Mouse (Mus musculus): ENCODE data around the gene Abcb8. TPM values are rescaled to one million over a fixed set of nuclear protein-coding genes. Genes with fewer than 3 reads are reported as not detected.
"Not testable (repeated sequence)": the region's sequence is repeated elsewhere in the genome, so short reads cannot be mapped to it uniquely, and the experiment has no call there.

Gene Abcb8
- polyA plus RNA-seq, 1 experiment from 2014 or later = 39.9 TPM

DNA sequence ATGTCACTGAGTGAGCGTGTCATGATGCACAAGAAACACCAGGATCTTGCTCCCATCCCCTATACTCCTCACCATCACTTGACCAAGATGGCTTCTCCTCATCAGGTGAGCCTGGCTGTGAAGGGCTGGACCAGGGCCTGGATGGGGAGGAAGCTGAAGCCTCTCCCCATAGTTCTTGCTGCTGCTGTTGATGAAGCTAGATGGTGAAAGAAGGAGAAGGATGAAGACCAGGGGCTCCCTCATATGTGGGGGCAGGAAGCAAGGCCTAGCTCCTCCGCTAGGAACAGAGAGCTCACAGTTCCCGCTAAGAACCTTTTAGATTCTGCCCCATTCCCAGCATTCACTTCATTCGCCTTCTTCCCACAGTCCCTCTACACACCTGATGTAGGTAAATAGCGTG, 8.1 kb upstream of the Abcb8 start:
- no peak overlapping the region for H3K4me3 ChIP-seq
- no peak for ATAC-seq (ENCODE audit: insufficient number of reproducible peaks, insufficient read depth, low FRiP score, low TSS enrichment, low read depth)
- H3K9me3 ChIP-seq = no peaks in the 10 kb centered on the region
- H3K4me1 ChIP-seq = peaks cover 27% of the 10 kb centered on the region
- no peak overlapping the region for H3K27ac ChIP-seq
- no peak overlapping the region for H3K4me2 ChIP-seq
- H3K36me3 ChIP-seq = no peaks in the 10 kb centered on the region
- peaks cover 53% of the 10 kb centered on the region for H3K27me3 ChIP-seq
- WGBS = 89% methylated on average over 5 of the region's 5 CpGs
- H3K9ac ChIP-seq = no peak overlapping the region

DNA sequence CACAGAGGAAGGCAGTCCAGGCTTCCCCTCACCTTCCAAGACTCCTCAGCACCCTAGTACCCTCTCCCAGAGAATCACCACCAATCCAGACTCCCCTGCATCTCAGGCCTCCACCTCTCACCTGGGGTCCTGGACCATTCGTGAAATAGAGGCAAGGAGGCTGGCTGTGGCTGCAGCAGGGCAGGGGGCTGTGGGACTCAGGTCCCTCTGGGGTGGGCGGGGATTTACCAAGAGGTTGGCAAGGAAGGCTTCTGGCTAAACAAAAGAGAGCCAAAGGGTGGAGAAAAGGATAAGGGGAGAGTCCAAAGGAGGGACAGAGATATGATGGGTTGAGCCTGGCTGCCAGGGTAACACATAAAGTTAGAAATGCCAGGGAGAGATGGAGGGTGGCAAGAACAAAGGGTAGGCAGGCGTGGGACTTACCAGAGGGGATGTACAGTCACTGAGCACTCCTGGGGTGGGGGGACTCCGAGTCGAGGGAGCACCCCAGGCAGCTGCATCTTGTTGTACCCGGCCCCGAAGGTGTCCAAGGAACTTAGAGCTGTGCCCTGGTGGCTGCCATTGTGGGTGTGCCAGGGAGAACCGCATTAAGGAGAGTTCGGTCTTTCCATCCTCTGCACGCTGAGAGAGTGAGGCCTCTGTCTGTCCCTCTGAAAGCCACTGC, 7.4 kb upstream of the Abcb8 start:
- H3K4me2 ChIP-seq = no peak overlapping the region
- ATAC-seq (ENCODE audit: insufficient number of reproducible peaks, insufficient read depth, low FRiP score, low TSS enrichment, low read depth) = no peak
- peaks cover 53% of the 10 kb centered on the region for H3K27me3 ChIP-seq
- H3K36me3 ChIP-seq = no peaks in the 10 kb centered on the region
- no peak overlapping the region for H3K27ac ChIP-seq
- 80% methylated on average over 10 of the region's 10 CpGs for WGBS
- no peaks in the 10 kb centered on the region for H3K9me3 ChIP-seq
- H3K4me1 ChIP-seq = peaks cover 27% of the 10 kb centered on the region
- H3K4me3 ChIP-seq = no peak overlapping the region
- H3K9ac ChIP-seq = no peak overlapping the region

DNA sequence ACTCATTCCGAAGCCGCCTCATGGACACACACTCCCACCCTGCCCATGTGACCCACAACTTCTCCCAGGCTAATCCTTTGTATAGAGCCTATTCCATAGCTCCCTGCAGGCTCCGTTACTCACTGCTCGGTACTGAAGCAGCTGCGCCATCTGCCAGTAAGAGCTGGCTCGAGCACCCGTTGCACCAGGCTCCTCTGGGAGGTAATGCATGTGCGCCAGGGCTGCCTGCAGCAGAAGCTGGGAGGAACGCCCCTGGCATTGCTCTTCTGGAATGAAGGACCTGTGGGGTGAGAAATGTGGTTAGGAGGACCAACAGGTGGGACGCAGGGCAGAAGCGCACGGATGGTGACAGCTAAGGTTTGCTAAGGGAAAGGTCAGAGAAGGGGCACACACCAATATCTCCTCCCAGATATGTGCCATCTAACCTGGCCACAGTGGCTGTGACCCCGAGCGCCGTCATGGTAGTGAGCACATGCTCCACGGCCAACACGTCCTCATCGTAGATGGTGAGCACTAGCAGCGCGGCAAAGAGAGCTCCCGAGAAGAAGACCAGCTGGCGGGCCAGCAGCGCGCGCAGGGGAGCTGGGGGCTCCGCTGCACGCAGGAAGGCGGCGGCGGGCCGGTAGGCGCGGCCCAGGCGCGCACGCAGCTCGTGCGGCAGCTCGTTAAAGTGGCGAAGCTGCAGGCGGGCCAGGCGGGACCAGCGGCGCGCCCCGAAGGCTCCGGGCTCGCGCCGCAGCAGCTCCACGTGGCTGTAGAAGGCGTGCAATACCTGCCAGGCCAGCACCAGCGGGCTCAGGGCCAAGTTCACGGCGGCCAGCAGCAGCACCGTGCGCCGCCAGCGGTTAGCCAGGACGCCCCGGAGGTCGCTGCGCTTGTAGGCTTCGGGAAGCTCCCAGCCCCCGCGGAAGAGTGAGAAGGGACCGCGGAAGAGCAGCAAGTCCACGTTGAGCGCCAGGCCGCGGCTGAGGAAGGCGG, 5.9 kb upstream of the Abcb8 start:
- Histone ChIP-seq H3K27ac (no peak overlapping the region), H3K9me3 (no peaks in the 10 kb centered on the region), H3K36me3 (no peaks in the 10 kb centered on the region), H3K4me1 (peaks cover 27% of the 10 kb centered on the region), H3K4me3 (peak overlapping the region; percentile 53), H3K4me2 (peak overlapping the region; percentile 99), H3K9ac (peak overlapping the region; percentile 73), H3K27me3 (peaks cover 53% of the 10 kb centered on the region)
- ATAC-seq (ENCODE audit: insufficient number of reproducible peaks, insufficient read depth, low FRiP score, low TSS enrichment, low read depth) = no peak
- 1% methylated on average over 73 of the region's 73 CpGs for WGBS

DNA sequence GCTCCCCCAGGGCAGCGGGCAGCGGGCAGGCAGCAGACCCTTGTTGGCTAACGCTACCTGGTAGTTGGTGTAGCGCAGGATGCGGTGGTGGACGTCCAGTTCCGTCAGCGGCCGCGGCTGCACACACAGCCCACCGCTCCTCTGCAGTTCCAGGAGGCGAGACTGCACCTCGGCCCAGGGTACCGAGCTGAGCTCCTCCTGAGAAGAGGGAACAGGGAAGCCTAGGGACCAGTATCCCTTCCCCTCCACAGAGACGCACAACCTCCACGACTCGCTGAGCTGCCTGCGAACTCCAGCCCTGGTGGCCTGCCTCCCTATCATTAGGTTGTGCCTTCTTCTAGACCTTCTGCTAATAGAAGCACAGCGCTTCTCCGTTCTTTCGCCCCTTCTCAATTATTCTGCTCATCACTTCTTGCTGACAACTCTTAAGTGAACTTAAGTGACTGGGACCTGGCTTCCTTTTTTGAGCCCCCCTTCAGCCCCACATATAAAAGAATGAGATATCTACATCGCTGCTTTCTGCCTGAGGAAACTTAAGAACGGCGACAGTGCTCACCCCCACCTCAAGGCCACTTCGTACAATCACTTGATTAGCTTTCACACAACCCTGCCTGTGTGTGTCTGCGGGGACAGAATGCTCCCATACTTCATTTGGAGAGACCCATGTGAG, 5.1 kb upstream of the Abcb8 start:
- Histone ChIP-seq H3K9me3 (no peaks in the 10 kb centered on the region), H3K4me3 (peak overlapping the region; percentile 53), H3K4me2 (peak overlapping the region; percentile 99), H3K9ac (peak overlapping the region; percentile 73), H3K4me1 (peaks cover 21% of the 10 kb centered on the region), H3K36me3 (no peaks in the 10 kb centered on the region), H3K27me3 (peaks cover 53% of the 10 kb centered on the region), H3K27ac (no peak overlapping the region)
- no peak for ATAC-seq (ENCODE audit: insufficient number of reproducible peaks, insufficient read depth, low FRiP score, low TSS enrichment, low read depth)
- 21% methylated on average over 26 of the region's 26 CpGs for WGBS

DNA sequence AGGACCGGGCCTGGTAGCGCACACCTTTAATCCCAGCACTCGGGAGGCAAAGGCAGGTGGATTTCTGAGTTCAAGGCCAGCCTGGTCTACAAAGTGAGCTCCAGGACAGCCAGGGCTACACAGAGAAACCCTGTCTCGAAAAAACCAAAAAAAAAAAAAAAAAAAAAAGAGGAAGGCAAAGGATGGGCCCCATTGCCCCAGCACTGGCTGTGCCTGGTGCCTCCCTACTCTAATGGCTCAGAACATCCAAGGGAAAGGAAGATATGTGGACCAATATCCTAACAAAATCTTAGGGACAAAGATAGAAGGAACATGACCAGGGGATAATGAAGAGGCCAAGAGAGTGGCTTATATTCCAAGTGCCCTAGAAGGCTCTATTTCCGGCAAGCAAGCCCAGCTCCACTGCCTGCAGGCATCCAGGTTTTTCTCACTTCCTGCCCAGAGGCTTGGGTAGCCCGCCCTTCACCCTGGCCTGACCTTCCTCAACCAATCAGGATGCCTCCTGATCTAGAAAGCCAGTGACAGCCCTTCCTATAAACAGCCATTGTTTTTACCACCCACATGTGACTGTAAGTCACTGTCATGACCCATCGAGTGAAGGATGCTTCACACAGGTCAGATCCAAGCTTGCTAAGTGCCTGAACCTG, 4.3 kb upstream of the Abcb8 start:
- Histone ChIP-seq H3K4me2 (no peak overlapping the region), H3K4me3 (no peak overlapping the region), H3K4me1 (peaks cover 15% of the 10 kb centered on the region), H3K27me3 (peaks cover 53% of the 10 kb centered on the region), H3K36me3 (no peaks in the 10 kb centered on the region), H3K9me3 (no peaks in the 10 kb centered on the region), H3K27ac (no peak overlapping the region), H3K9ac (no peak overlapping the region)
- ATAC-seq (ENCODE audit: insufficient number of reproducible peaks, insufficient read depth, low FRiP score, low TSS enrichment, low read depth) = no peak
- WGBS = 54% methylated on average over 7 of the region's 7 CpGs

DNA sequence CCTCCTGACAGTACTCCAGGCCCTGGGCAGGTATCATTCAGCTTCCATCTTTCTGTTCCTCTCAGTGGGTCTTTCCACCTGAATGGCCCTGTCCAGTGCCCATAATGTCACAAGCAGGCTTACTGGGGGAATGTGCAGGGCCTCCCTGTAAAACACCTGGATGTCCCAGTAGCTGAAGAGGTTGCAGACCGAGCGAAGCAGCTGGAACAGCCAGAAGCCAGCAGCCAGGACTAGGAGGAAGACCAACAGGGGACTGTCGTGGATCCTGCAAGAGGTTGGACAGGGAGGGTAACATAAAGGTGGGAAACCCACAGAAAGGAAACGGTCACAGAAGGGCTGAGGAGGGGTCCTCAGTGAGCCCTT, 3.8 kb upstream of the Abcb8 start:
- Histone ChIP-seq H3K4me2 (no peak overlapping the region), H3K36me3 (no peaks in the 10 kb centered on the region), H3K4me3 (no peak overlapping the region), H3K4me1 (peaks cover 15% of the 10 kb centered on the region), H3K9me3 (no peaks in the 10 kb centered on the region), H3K27ac (no peak overlapping the region), H3K9ac (no peak overlapping the region), H3K27me3 (peaks cover 51% of the 10 kb centered on the region)
- ATAC-seq (ENCODE audit: insufficient number of reproducible peaks, insufficient read depth, low FRiP score, low TSS enrichment, low read depth) = no peak
- WGBS = 72% methylated on average over 4 of the region's 4 CpGs

DNA sequence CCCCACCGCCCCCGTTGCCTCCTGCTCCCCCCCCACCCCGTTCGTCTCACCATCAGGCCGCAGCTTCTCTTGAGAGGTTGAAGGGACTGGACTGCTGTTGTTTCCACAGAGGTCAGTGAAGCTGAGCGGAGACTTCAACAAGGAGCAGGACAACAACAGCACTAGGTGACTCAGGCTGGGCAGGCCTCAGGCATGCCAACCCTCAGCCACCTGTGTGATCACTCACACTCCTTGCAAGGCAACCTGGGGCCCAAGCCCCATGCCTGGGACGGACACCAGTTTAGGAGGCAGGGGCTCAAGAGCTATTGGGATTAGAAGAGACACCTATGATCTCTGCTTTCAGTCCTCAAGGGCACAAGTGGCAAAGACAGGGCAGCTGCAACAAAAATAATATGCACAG, 1.6 kb upstream of the Abcb8 start, which contains the start of gene Atg9b:
TSS of gene Atg9b (minus strand) at position 280 of the 400 bp plus-strand sequence.
- no peak within 1 kb of the TSS for H3K9ac ChIP-seq
- no peak within 1 kb of the TSS for H3K4me2 ChIP-seq
- no peak within 1 kb of the TSS for H3K4me3 ChIP-seq
- no peak for ATAC-seq (ENCODE audit: insufficient number of reproducible peaks, insufficient read depth, low FRiP score, low TSS enrichment, low read depth)
- H3K9me3 ChIP-seq = no peaks in the 10 kb centered on the region
- H3K36me3 ChIP-seq = no peaks in the 10 kb centered on the region
- H3K27ac ChIP-seq = no peak within 1 kb of the TSS
- peaks cover 15% of the 10 kb centered on the region for H3K4me1 ChIP-seq
- H3K27me3 ChIP-seq = peaks cover 30% of the 10 kb centered on the region
- 79% methylated on average over 7 of the region's 7 CpGs for WGBS

DNA sequence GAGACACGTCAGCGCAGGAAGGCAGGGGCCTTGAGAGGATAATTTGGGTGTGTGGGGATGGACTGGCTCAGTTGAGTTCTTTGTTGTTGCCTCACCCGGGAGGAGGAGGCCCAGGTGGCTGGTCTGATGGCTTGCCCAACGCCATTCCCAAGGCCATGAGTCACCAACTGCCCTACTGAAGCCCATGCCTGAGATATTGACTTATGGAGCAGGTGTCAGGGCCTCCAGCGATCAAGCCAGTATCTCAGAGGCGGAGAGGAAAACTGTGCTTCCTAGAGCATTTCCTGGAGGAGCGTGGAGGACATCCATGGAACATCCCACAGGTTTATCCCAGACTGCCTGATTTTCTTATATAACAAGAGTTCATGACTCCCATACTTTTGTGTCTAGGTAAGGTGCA, 739 bp upstream of the Abcb8 start:
- ATAC-seq (ENCODE audit: insufficient number of reproducible peaks, insufficient read depth, low FRiP score, low TSS enrichment, low read depth) = no peak
- WGBS = 72% methylated on average over 7 of the region's 7 CpGs
- H3K27me3 ChIP-seq = peaks cover 21% of the 10 kb centered on the region

DNA sequence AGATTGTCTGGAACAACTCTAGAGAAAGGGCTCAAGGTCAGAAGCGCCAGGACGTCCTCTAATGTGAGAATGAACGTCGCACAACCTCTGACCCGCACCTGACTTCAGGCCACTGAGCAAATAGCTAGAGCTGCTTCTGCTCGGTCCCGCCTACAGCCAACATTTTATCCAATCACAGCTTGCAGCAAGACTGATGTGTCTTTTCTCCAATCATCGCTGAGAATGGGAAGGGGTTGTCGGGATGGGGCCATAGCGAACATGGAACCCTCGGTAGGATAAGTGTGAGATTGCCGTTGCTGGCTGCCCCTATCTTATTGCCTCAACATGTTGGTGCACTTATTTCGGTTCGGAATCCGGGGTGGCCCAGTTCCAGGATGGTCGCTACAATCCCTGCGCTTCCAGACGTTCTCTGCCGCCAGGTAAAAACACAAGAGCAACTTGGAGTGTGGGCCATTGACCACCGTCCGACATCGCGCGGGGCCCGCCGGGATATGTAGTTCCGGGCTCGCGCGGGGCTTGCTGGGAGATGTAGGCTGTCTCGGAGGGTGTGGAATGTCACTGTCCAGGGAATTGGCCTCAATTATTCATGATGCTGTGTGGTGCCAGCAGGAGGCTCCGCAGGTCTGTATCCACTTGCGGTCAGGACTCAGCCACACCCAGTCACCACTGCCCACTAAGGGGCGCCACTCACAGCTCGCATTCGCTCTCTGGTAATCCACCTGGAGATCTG, 867 bp downstream of the Abcb8 start:
- H3K27ac ChIP-seq = peak overlapping the region; percentile 49; the same call in 1 of the 2 replicates
- WGBS = 1% methylated on average over 36 of the region's 36 CpGs
- H3K4me2 ChIP-seq = peak overlapping the region; percentile 66
- ATAC-seq (ENCODE audit: insufficient number of reproducible peaks, insufficient read depth, low FRiP score, low TSS enrichment, low read depth) = peak; percentile 92
- H3K9me3 ChIP-seq = no peaks in the 10 kb centered on the region
- H3K4me3 ChIP-seq = peak overlapping the region; percentile 60
- no peaks in the 10 kb centered on the region for H3K36me3 ChIP-seq
- H3K27me3 ChIP-seq = peaks cover 5% of the 10 kb centered on the region
- H3K4me1 ChIP-seq = no peaks in the 10 kb centered on the region
- H3K9ac ChIP-seq = peak overlapping the region; percentile 69

More for the DNA sequence above, 739 bp upstream of the Abcb8 start:
- no peak overlapping the region for H3K9ac ChIP-seq
- no peak overlapping the region for H3K4me2 ChIP-seq
- peaks cover 8% of the 10 kb centered on the region for H3K4me1 ChIP-seq
- no peak overlapping the region for H3K4me3 ChIP-seq
- no peaks in the 10 kb centered on the region for H3K9me3 ChIP-seq
- no peak overlapping the region for H3K27ac ChIP-seq
- no peaks in the 10 kb centered on the region for H3K36me3 ChIP-seq

DNA sequence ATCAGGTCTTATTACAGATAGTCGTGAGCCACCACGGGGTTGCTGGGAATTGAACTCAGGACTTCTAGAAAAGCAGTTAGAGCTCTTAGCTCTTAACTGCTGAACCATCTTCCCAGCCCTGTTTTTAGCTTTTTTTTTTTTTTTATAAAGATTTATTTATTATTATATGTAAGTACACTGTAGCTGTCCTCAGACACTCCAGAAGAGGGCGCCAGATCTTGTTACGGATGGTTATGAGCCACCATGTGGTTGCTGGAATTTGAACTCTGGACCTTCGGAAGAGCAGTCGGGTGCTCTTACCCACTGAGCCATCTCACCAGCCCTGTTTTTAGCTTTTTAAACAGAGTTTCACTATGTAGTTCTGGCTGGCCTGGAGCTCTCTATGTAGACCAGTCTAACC, 2.8 kb downstream of the Abcb8 start:
- WGBS = 87% methylated on average over 6 of the region's 6 CpGs
- not testable (repeated sequence) for H3K4me1 ChIP-seq

More for the DNA sequence above, 2.8 kb downstream of the Abcb8 start:
- H3K27ac ChIP-seq; H3K27me3 ChIP-seq; ATAC-seq (ENCODE audit: insufficient number of reproducible peaks, insufficient read depth, low FRiP score, low TSS enrichment, low read depth); H3K4me3 ChIP-seq; H3K9me3 ChIP-seq; H3K4me2 ChIP-seq; H3K9ac ChIP-seq: not testable (repeated sequence)
- H3K36me3 ChIP-seq = peaks cover 12% of the 10 kb centered on the region; the same call in 1 of the 2 replicates

Data from embryonic facial prominence, embryonic 13.5 days (tissue).